Mouse (Mus musculus) liver, embryonic 15.5 days (tissue): ENCODE measurements around the gene Dcaf12. TPM values are rescaled to one million over a fixed set of nuclear protein-coding genes. Genes with fewer than 3 reads are reported as not detected.
A peak's percentile ranks its signal among the peaks of the same experiment; 100 is the strongest.

ENCODE experiments used
- ATAC-seq: fragments of 200-750 bp; cut with Nextera tagmentation; 2 replicates; pipeline ENCODE4 v1.8.0; 2017; ENCODE audit warnings: moderate number of reproducible peaks, mild to moderate bottlenecking, moderate library complexity; ENCODE audit not compliant: insufficient read depth
- H3K27ac ChIP-seq: fragments of 300-500 bp; sonication (generic); replicated peaks from 2 replicates; pipeline ENCODE4 v1.5.1; 2015; ENCODE audit warnings: mild to moderate bottlenecking, inconsistent platforms
- H3K27me3 ChIP-seq: fragments of 300-500 bp; sonication (generic); 2 replicates; pipeline ENCODE4 v1.6.1; 2015; ENCODE audit warnings: mild to moderate bottlenecking, inconsistent platforms
- H3K36me3 ChIP-seq: fragments of 300-500 bp; sonication (generic); replicated peaks from 2 replicates; pipeline ENCODE4 v1.6.1; 2015; ENCODE audit warnings: moderate library complexity, mild to moderate bottlenecking, inconsistent platforms
- H3K4me1 ChIP-seq: fragments of 300-500 bp; sonication (generic); replicated peaks from 2 replicates; pipeline ENCODE4 v1.6.1; 2015; ENCODE audit warnings: inconsistent platforms
- H3K4me2 ChIP-seq: fragments of 300-500 bp; sonication (generic); 2 replicates; pipeline ENCODE4 v1.6.1; 2015; ENCODE audit warnings: moderate library complexity, mild to moderate bottlenecking, inconsistent platforms
- H3K4me3 ChIP-seq: fragments of 300-500 bp; sonication (generic); replicated peaks from 2 replicates; pipeline ENCODE4 v1.5.1; 2015; ENCODE audit warnings: mild to moderate bottlenecking, inconsistent platforms
- H3K9ac ChIP-seq: fragments of 300-500 bp; sonication (generic); 2 replicates; pipeline ENCODE4 v1.6.1; 2015; ENCODE audit warnings: moderate library complexity, mild to moderate bottlenecking, inconsistent platforms
- H3K9me3 ChIP-seq: fragments of 300-500 bp; sonication (generic); replicated peaks from 2 replicates; pipeline ENCODE4 v1.6.1; 2016; ENCODE audit warnings: inconsistent platforms
- WGBS: fragments of 180-500 bp; shearing (Covaris S2); methylation state at CpG from one replicate; pipeline ENCODE4 v1.1.7; 2015; ENCODE audit warnings: mixed read lengths; ENCODE audit not compliant: insufficient replicate concordance; 5-methylcytosine and 5-hydroxymethylcytosine counted together
- polyA plus RNA-seq: library from polyadenylated mRNA; unstranded; fragments of >200 nt; fragmentation: Nextera tagmentation; extraction: Ambion mirVana; gene quantifications from 2 replicates; pipeline ENCODE4 v1.2.1, GENCODE M21; 2015

The Dcaf12 gene
- 75.9 and 82.7 TPM in 2 replicates for polyA plus RNA-seq

- Histone ChIP-seq H3K4me1 (peaks cover 64% of the 10 kb centered on the region), H3K4me2 (peak within 1 kb of the TSS; percentile 87), H3K4me3 (peak within 1 kb of the TSS; percentile 87), H3K9me3 (no peaks in the 10 kb centered on the region), H3K9ac (peak within 1 kb of the TSS; percentile 98), H3K27ac (peak within 1 kb of the TSS; percentile 98), H3K27me3 (no peaks in the 10 kb centered on the region), H3K36me3 (peaks cover 37% of the 10 kb centered on the region)
- ATAC-seq = peak; percentile 93
- WGBS = under 1% methylated on average over 70 of the region's 70 CpGs
Observed at GRCm38 (mm10) chr4:41314141-41315129, at the start of gene Dcaf12. Gene Dcaf12, minus strand, starts transcription at chr4:41314889.

GRCm38 (mm10) chr4:41361059-41361458, 46.4 kb upstream of the Dcaf12 start:
- no peak overlapping the region for H3K27ac ChIP-seq
- peaks cover 20% of the 10 kb centered on the region; the same call in 1 of the 2 replicates for H3K4me1 ChIP-seq
- H3K4me2 ChIP-seq = no peak overlapping the region
- H3K4me3 ChIP-seq = no peak overlapping the region
- peaks cover 7% of the 10 kb centered on the region; the same call in 1 of the 2 replicates for H3K36me3 ChIP-seq
- WGBS = 85% methylated on average over 3 of the region's 3 CpGs
- H3K27me3 ChIP-seq = no peaks in the 10 kb centered on the region
- ATAC-seq = no peak
- no peak overlapping the region for H3K9ac ChIP-seq
- no peaks in the 10 kb centered on the region for H3K9me3 ChIP-seq

- Histone ChIP-seq H3K36me3 (peaks cover 21% of the 10 kb centered on the region), H3K27ac (no peak overlapping the region), H3K9me3 (no peaks in the 10 kb centered on the region), H3K27me3 (no peaks in the 10 kb centered on the region), H3K9ac (no peak overlapping the region), H3K4me1 (peaks cover 18% of the 10 kb centered on the region; the same call in 1 of the 2 replicates), H3K4me3 (no peak overlapping the region), H3K4me2 (no peak overlapping the region)
- 78% methylated on average over 7 of the region's 7 CpGs for WGBS
- ATAC-seq = no peak
Observed at GRCm38 (mm10) chr4:41359358-41359757, 44.7 kb upstream of the Dcaf12 start.

DNA sequence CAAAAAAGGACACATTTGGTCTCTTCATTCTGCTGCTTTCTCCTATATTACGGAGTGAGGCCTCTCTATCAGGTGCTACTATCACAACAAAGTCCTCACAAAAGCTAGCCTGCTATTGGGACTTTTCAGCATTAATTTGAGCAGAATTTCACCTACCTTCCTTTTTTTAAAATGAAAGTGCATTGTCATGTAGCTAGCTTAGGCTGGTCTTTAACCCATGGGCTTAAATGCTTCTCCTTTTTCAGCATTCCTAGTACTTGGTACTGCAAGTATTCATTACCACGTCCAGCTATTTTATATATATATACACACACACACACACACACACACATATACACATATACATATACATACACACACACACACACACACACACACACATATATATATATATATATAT, 44.0 kb upstream of the Dcaf12 start:
- Histone ChIP-seq H3K9ac (no peak overlapping the region), H3K4me1 (peaks cover 18% of the 10 kb centered on the region; the same call in 1 of the 2 replicates), H3K9me3 (no peaks in the 10 kb centered on the region), H3K4me3 (no peak overlapping the region), H3K27me3 (no peaks in the 10 kb centered on the region), H3K27ac (no peak overlapping the region), H3K4me2 (no peak overlapping the region), H3K36me3 (peaks cover 21% of the 10 kb centered on the region)
- no peak for ATAC-seq
- 65% methylated on average over 2 of the region's 2 CpGs for WGBS

- WGBS = 76% methylated on average over 2 of the region's 2 CpGs
- Histone ChIP-seq H3K4me1 (peaks cover 30% of the 10 kb centered on the region), H3K4me2 (no peak overlapping the region), H3K9me3 (no peaks in the 10 kb centered on the region), H3K36me3 (peaks cover 25% of the 10 kb centered on the region), H3K27ac (no peak overlapping the region), H3K9ac (no peak overlapping the region), H3K27me3 (no peaks in the 10 kb centered on the region), H3K4me3 (no peak overlapping the region)
- no peak for ATAC-seq
Observed at GRCm38 (mm10) chr4:41357154-41357553, 42.5 kb upstream of the Dcaf12 start.

DNA sequence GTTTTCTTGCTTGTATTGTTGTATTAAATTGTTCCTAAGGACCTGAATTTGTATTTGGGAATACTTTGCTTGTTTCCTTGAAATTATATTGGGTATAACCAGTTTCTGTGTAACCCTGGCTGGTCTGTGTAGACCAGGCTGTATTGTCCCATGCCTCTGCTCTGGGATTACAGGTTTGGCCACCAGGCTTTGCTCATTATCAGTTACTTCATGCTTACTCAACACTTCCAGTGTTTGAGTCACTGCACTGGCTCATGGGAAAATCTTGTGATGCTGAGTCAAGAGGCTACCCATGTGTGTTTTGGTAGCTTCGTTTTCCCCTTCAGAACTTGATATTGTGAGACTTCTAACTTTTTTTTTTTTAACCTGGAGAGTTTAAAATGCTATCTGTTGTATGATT, 38.6 kb upstream of the Dcaf12 start:
- Histone ChIP-seq H3K27me3 (no peaks in the 10 kb centered on the region), H3K4me1 (peaks cover 39% of the 10 kb centered on the region), H3K36me3 (peaks cover 25% of the 10 kb centered on the region), H3K27ac (peak overlapping the region; percentile 49; the same call in 1 of the 2 replicates), H3K9me3 (no peaks in the 10 kb centered on the region), H3K4me3 (no peak overlapping the region), H3K9ac (no peak overlapping the region), H3K4me2 (no peak overlapping the region)
- ATAC-seq = peak; percentile 51; the same call in 1 of the 2 replicates
- 68% methylated on average over 1 of the region's 1 CpGs for WGBS

GRCm38 (mm10) chr4:41352758-41353157, 38.1 kb upstream of the Dcaf12 start:
- H3K4me2 ChIP-seq = no peak overlapping the region

GRCm38 (mm10) chr4:41349199-41349591, 34.5 kb upstream of the Dcaf12 start:
- WGBS = 0% methylated on average over 28 of the region's 28 CpGs
- Histone ChIP-seq H3K4me3 (peak overlapping the region; percentile 88), H3K27ac (peak overlapping the region; percentile 91), H3K4me2 (peak overlapping the region; percentile 80), H3K36me3 (0 out of 2 replicates have a peak, but pooled peaks cover 4% of the 10 kb centered on the region), H3K9me3 (no peaks in the 10 kb centered on the region), H3K27me3 (no peaks in the 10 kb centered on the region), H3K9ac (peak overlapping the region; percentile 92), H3K4me1 (peaks cover 46% of the 10 kb centered on the region)
- peak; percentile 47 for ATAC-seq

More at GRCm38 (mm10) chr4:41352758-41353157, 38.1 kb upstream of the Dcaf12 start:
- H3K27ac ChIP-seq = peak overlapping the region; percentile 49
- H3K4me3 ChIP-seq = no peak overlapping the region
- H3K27me3 ChIP-seq = no peaks in the 10 kb centered on the region
- H3K9me3 ChIP-seq = no peaks in the 10 kb centered on the region
- H3K4me1 ChIP-seq = peaks cover 40% of the 10 kb centered on the region
- ATAC-seq = peak; percentile 60
- WGBS = 52% methylated on average over 4 of the region's 4 CpGs
- peaks cover 25% of the 10 kb centered on the region for H3K36me3 ChIP-seq
- H3K9ac ChIP-seq = no peak overlapping the region

DNA sequence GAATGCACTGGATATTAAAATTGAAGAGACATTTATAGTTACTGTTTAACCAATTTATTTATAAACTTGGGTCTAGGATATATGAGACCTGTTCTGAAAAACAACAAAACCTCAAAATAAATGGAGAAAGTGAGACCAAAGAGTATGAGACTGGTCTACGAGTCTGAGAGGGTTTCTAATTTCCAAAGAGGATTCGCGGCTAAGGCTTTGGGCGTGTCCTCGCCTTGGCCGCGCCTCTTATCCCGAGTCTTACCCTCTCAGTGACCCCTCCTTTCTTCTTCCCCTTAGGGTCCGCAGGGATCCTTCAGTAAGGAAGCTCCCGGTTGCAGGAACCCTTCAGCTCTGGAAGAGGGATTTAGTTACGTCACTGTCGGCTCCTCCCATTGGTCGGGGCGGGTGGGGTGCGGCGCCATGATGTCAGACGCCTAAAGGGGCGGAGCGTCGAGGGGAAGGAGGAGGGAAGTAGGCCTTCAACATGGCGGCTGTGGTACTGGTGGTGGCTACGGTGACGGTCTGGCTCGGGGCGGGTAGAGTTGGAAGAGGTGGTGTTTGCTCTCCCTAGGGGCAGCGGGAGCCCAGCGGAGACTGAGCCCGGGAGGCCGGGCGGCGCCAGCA, 34.0 kb upstream of the Dcaf12 start, which contains the start of gene Ubap1:
Gene Ubap1 (plus strand): TSS at position 413 of the 615 bp plus-strand sequence.
- peak within 1 kb of the TSS; percentile 92 for H3K9ac ChIP-seq
- 0 out of 2 replicates have a peak, but pooled peaks cover 4% of the 10 kb centered on the region for H3K36me3 ChIP-seq
- peak within 1 kb of the TSS; percentile 80 for H3K4me2 ChIP-seq
- peak within 1 kb of the TSS; percentile 88 for H3K4me3 ChIP-seq
- 2% methylated on average over 31 of the region's 31 CpGs for WGBS
- peak within 1 kb of the TSS; percentile 91 for H3K27ac ChIP-seq
- no peaks in the 10 kb centered on the region for H3K9me3 ChIP-seq
- H3K27me3 ChIP-seq = no peaks in the 10 kb centered on the region
- H3K4me1 ChIP-seq = peaks cover 46% of the 10 kb centered on the region
- peak; percentile 88 for ATAC-seq

DNA sequence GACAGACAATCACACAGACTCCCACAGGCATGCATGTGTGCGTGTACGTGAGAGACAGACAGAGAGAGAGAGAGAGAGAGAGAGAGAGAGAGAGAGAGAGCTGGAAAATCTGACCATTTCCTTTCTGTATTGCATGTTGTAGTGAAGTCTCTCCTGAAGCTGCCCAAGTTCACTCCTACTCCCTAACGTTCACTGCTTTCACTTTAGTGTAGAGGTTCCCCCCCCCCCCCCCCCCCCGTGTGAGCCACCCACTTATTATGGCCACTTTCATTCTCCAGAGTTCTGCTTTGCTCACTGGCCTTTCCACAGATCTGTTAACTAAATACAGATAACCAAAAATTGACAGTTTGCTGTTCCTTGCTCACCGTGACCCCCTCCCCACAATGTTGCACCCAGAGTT, 33.1 kb upstream of the Dcaf12 start:
- ATAC-seq = no peak
- 24% methylated on average over 5 of the region's 5 CpGs for WGBS
- Histone ChIP-seq H3K27me3 (no peaks in the 10 kb centered on the region), H3K4me3 (peak overlapping the region; percentile 88), H3K36me3 (0 out of 2 replicates have a peak, but pooled peaks cover 4% of the 10 kb centered on the region), H3K9ac (peak overlapping the region; percentile 47; the same call in 1 of the 2 replicates), H3K9me3 (no peaks in the 10 kb centered on the region), H3K4me2 (peak overlapping the region; percentile 80), H3K4me1 (peaks cover 40% of the 10 kb centered on the region), H3K27ac (peak overlapping the region; percentile 91)

DNA sequence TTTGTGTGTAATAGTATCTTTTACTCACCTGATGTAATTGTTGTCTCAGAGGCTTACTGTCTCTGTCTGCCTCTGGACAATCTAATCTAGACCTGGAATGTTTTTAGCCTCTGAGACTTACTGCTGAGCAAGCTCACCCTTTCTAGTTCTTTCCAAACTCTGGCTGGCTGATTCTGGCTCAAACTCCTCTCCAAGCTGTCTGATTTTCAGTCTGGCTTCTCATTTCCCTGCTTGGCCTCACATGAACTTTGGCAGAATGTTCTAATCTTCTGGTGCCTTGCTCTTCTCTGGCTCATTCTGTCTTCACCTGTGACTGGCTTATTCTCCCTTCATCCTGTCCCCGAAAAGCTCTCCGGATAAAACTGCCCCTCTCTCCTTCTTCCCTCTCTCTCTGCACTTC, 31.3 kb upstream of the Dcaf12 start:
- Histone ChIP-seq H3K27ac (no peak overlapping the region), H3K4me2 (no peak overlapping the region), H3K4me1 (peaks cover 30% of the 10 kb centered on the region), H3K27me3 (no peaks in the 10 kb centered on the region), H3K9ac (no peak overlapping the region), H3K36me3 (no peaks in the 10 kb centered on the region), H3K9me3 (no peaks in the 10 kb centered on the region), H3K4me3 (no peak overlapping the region)
- no peak for ATAC-seq
- 54% methylated on average over 2 of the region's 2 CpGs for WGBS
